Mouse (Mus musculus): Measurements from ENCODE around the gene Olfr819.
"Not testable (repeated sequence)": the region's sequence is repeated elsewhere in the genome, so short reads cannot be mapped to it uniquely, and the experiment has no call there.

Gene Olfr819

GRCm38 (mm10) chr10:129967166-129967565, at the start of gene Olfr819:
Gene Olfr819 (minus strand): TSS chr10:129967266.
- not testable (repeated sequence) for ATAC-seq (ENCODE audit: insufficient number of reproducible peaks, low FRiP score, low TSS enrichment)

GRCm38 (mm10) chr10:130012321-130012720, 45.3 kb upstream of the Olfr819 start, which contains the start of gene Olfr820:
Gene Olfr820 (plus strand): TSS chr10:130012621.
- ATAC-seq (ENCODE audit: insufficient number of reproducible peaks, low FRiP score, low TSS enrichment): no peak

- ATAC-seq (ENCODE audit: insufficient number of reproducible peaks, low FRiP score, low TSS enrichment): not testable (repeated sequence)
Measured at GRCm38 (mm10) chr10:130005366-130005765, 38.3 kb upstream of the Olfr819 start.

- not testable (repeated sequence) for ATAC-seq (ENCODE audit: insufficient number of reproducible peaks, low FRiP score, low TSS enrichment)
Measured at GRCm38 (mm10) chr10:130004104-130004503, 37.0 kb upstream of the Olfr819 start.

- ATAC-seq (ENCODE audit: insufficient number of reproducible peaks, low FRiP score, low TSS enrichment): not testable (repeated sequence)
Measured at GRCm38 (mm10) chr10:129984962-129985361, 17.9 kb upstream of the Olfr819 start, which contains the start of gene Gm10310. Gene Gm10310 (minus strand): TSS chr10:129985062.

GRCm38 (mm10) chr10:129981867-129982266, 14.8 kb upstream of the Olfr819 start:
- ATAC-seq (ENCODE audit: insufficient number of reproducible peaks, low FRiP score, low TSS enrichment): not testable (repeated sequence)

- ATAC-seq (ENCODE audit: insufficient number of reproducible peaks, low FRiP score, low TSS enrichment): not testable (repeated sequence)
Measured at GRCm38 (mm10) chr10:129976040-129976439, 9.0 kb upstream of the Olfr819 start, which contains the start of gene Olfr247. Gene Olfr247 (minus strand): TSS chr10:129976140.

GRCm38 (mm10) chr10:129972994-129973393, 5.9 kb upstream of the Olfr819 start:
- not testable (repeated sequence) for ATAC-seq (ENCODE audit: insufficient number of reproducible peaks, low FRiP score, low TSS enrichment)

GRCm38 (mm10) chr10:129966232-129966631, 834 bp downstream of the Olfr819 start:
- not testable (repeated sequence) for ATAC-seq (ENCODE audit: insufficient number of reproducible peaks, low FRiP score, low TSS enrichment)

GRCm38 (mm10) chr10:129949000-129949399, 18.1 kb downstream of the Olfr819 start, which contains the start of gene Olfr818:
Gene Olfr818 (minus strand): TSS chr10:129949100.
- ATAC-seq (ENCODE audit: insufficient number of reproducible peaks, low FRiP score, low TSS enrichment): no peak

- ATAC-seq (ENCODE audit: insufficient number of reproducible peaks, low FRiP score, low TSS enrichment): no peak
Measured at GRCm38 (mm10) chr10:129915497-129915896, 51.6 kb downstream of the Olfr819 start, which contains the start of gene Olfr816. Gene Olfr816 (minus strand): TSS chr10:129915597.
